Mouse (Mus musculus): ENCODE data around the gene Katnal1.

GRCm38 (mm10) chr5:148883671-148884070, 45.4 kb downstream of the Katnal1 start:
- TF ChIP-seq GATA1 (IDR thresholded peaks at IDR 0.05; ENCODE audit: borderline replicate concordance, low read length) = no peak
- TF ChIP-seq FLI1 (IDR thresholded peaks at IDR 0.05; ENCODE audit: low read length) = no peak
